In the genomic region with DNA sequence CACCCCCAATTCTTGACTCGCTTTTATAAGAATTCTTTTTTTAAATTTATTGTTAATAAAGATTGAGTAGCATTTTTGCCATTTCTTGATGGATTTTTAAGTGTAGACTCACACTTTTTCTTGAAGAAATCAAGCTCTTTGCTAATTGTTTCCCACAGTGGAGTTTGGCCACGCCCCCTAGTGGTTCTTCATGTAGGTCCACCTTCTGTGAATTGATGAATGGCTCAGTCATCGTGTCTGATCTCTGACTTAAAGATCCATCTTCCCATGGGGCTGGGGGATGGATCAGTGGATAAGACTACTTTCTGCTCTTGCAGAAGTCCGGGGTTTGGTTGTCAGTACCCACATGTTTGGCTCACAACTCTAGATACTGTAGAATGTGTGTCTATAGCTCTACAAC, we compare ENCODE assay signal across 8 mouse cellular contexts. TPM values are rescaled to one million over a fixed set of nuclear protein-coding genes. Genes with fewer than 3 reads are reported as not detected.
DNase-seq lines count a peak whose midpoint lies in the region; ATAC-seq and TF ChIP-seq lines count a peak whose summit lies in the region.

No protein-coding gene starts in this region.

- peak; percentile 35 for DNase-seq in adrenal gland, postnatal 25 days
- DNase-seq in adrenal gland, adult 8-10 months, result no peak
- DNase-seq in kidney, postnatal 0 days (ENCODE audit: low spot score), result peak; percentile 56
- peak; percentile 39 for DNase-seq in adipocyte (ENCODE audit: low spot score)
- peak; percentile 62 for DNase-seq in lung, postnatal 0 days (ENCODE audit: low spot score)
- DNase-seq in testis, postnatal 10 days (ENCODE audit: low spot score), result no peak

- H3K27ac ChIP-seq in kidney, postnatal 0 days, result no peak overlapping the region
- H3K27ac ChIP-seq in kidney, embryonic 16.5 days (ENCODE audit: low read length), result no peak overlapping the region
- no peak overlapping the region for H3K27ac ChIP-seq in lung, postnatal 0 days (ENCODE audit: low read length)
- no peak overlapping the region for H3K27ac ChIP-seq in heart, embryonic 12.5 days (ENCODE audit: poor library complexity, severe bottlenecking)

- no peaks in the 10 kb centered on the region for H3K9me3 ChIP-seq in kidney, postnatal 0 days (replicated peaks; ENCODE audit: low read length)
- H3K9me3 ChIP-seq in kidney, embryonic 16.5 days (ENCODE audit: low read length), result no peaks in the 10 kb centered on the region
- no peaks in the 10 kb centered on the region for H3K9me3 ChIP-seq in lung, postnatal 0 days (ENCODE audit: low read length)
- H3K9me3 ChIP-seq in heart, embryonic 12.5 days (replicated peaks), result no peaks in the 10 kb centered on the region; the same call in 1 of the 2 replicates

- H3K4me2 ChIP-seq in kidney, postnatal 0 days (ENCODE audit: low read length), result no peak overlapping the region
- no peak overlapping the region for H3K4me2 ChIP-seq in kidney, embryonic 16.5 days (replicated peaks; ENCODE audit: low read depth, low read length)
- no peak overlapping the region for H3K4me2 ChIP-seq in lung, postnatal 0 days (replicated peaks; ENCODE audit: low read depth, low read length)
- no peak overlapping the region for H3K4me2 ChIP-seq in heart, embryonic 12.5 days

- no peak for ATAC-seq in kidney, postnatal 0 days (replicated peaks; ENCODE audit: low FRiP score, low read depth)
- no peak for ATAC-seq in kidney, embryonic 16.5 days (ENCODE audit: low FRiP score, low TSS enrichment)
- no peak for ATAC-seq in lung, postnatal 0 days
- no peak for ATAC-seq in heart, embryonic 12.5 days (ENCODE audit: insufficient number of reproducible peaks, low FRiP score)

- H3K27me3 ChIP-seq in kidney, postnatal 0 days (ENCODE audit: insufficient read depth, low read length), result no peaks in the 10 kb centered on the region
- no peaks in the 10 kb centered on the region for H3K27me3 ChIP-seq in kidney, embryonic 16.5 days (ENCODE audit: insufficient read depth, low read length)
- no peaks in the 10 kb centered on the region for H3K27me3 ChIP-seq in lung, postnatal 0 days (replicated peaks; ENCODE audit: insufficient read depth, low read length)
- H3K27me3 ChIP-seq in heart, embryonic 12.5 days (replicated peaks), result no peaks in the 10 kb centered on the region

- H3K36me3 ChIP-seq in kidney, postnatal 0 days (ENCODE audit: insufficient read depth, low read length), result peaks cover 27% of the 10 kb centered on the region
- H3K36me3 ChIP-seq in kidney, embryonic 16.5 days (ENCODE audit: insufficient read depth, low read length), result peaks cover 30% of the 10 kb centered on the region
- peaks cover 8% of the 10 kb centered on the region; the same call in 1 of the 2 replicates for H3K36me3 ChIP-seq in lung, postnatal 0 days (ENCODE audit: insufficient read depth, low read length)
- peaks cover 32% of the 10 kb centered on the region for H3K36me3 ChIP-seq in heart, embryonic 12.5 days

- H3K4me1 ChIP-seq in kidney, postnatal 0 days (replicated peaks; ENCODE audit: insufficient read depth, low read length), result no peaks in the 10 kb centered on the region
- H3K4me1 ChIP-seq in kidney, embryonic 16.5 days (ENCODE audit: insufficient read depth, low read length), result peaks cover 2% of the 10 kb centered on the region; the same call in 1 of the 2 replicates
- no peaks in the 10 kb centered on the region for H3K4me1 ChIP-seq in lung, postnatal 0 days (ENCODE audit: insufficient read depth, low read depth, low read length)
- peaks cover 45% of the 10 kb centered on the region for H3K4me1 ChIP-seq in heart, embryonic 12.5 days (replicated peaks)

- TF ChIP-seq EP300 in lung, postnatal 0 days (IDR thresholded peaks at IDR 0.05), result no peak

- no peak overlapping the region for H3K4me3 ChIP-seq in kidney, postnatal 0 days (replicated peaks; ENCODE audit: low read depth, low read length)
- no peak overlapping the region for H3K4me3 ChIP-seq in kidney, embryonic 16.5 days (ENCODE audit: low read length)
- H3K4me3 ChIP-seq in lung, postnatal 0 days (ENCODE audit: low read depth, low read length), result no peak overlapping the region
- H3K4me3 ChIP-seq in heart, embryonic 12.5 days, result no peak overlapping the region

- H3K9ac ChIP-seq in kidney, postnatal 0 days (ENCODE audit: low read depth, low read length), result no peak overlapping the region
- no peak overlapping the region for H3K9ac ChIP-seq in kidney, embryonic 16.5 days (replicated peaks; ENCODE audit: low read length)
- no peak overlapping the region for H3K9ac ChIP-seq in lung, postnatal 0 days (replicated peaks; ENCODE audit: low read depth)
- no peak overlapping the region for H3K9ac ChIP-seq in heart, embryonic 12.5 days

- peak; percentile 70 for TF ChIP-seq CTCF in kidney, postnatal 0 days (IDR thresholded peaks at IDR 0.05; ENCODE audit: low read depth)
- TF ChIP-seq CTCF in lung, postnatal 0 days (IDR thresholded peaks at IDR 0.05), result peak; percentile 68

- WGBS in kidney, postnatal 0 days, result 66% methylated on average over 4 of the region's 4 CpGs
- WGBS in kidney, embryonic 16.5 days, result 63% methylated on average over 4 of the region's 4 CpGs
- WGBS in lung, postnatal 0 days, result 49% methylated on average over 4 of the region's 4 CpGs
- 61% methylated on average over 4 of the region's 4 CpGs for WGBS in heart, embryonic 12.5 days

RNA-seq across cellular contexts. Expression of a gene that starts 43.5 kb away (rescaled TPM):
- total RNA-seq in adrenal gland, postnatal 25 days (2021), result 15.7 and 23.0 TPM in 2 replicates
- total RNA-seq in adrenal gland, adult 8-10 months (2022), result 10 to 100 TPM; 21.8 to 28.1 (median 25.7) TPM
- polyA plus RNA-seq in kidney, postnatal 0 days (2015; fragmentation: Nextera tagmentation; extraction: Ambion mirVana), result 12.5 and 13.2 TPM in 2 replicates
- 22.5 and 25.0 TPM in 2 replicates for polyA plus RNA-seq in kidney, embryonic 16.5 days (2015; fragmentation: Nextera tagmentation; extraction: Ambion mirVana)
- 12.3 and 14.6 TPM in 2 replicates for polyA plus RNA-seq in lung, postnatal 0 days (2015; fragmentation: Nextera tagmentation; extraction: Ambion mirVana)
- polyA plus RNA-seq in heart, embryonic 12.5 days (2016; fragmentation: Nextera tagmentation; extraction: Ambion mirVana), result 16.5 and 16.7 TPM in 2 replicates

Comparison
In these comparisons a context has a peak if more than half of its experiments do, and no peak if none do; other contexts are left out.
1. DNase-seq: peak in adrenal gland, postnatal 25 days (single experiment), kidney, postnatal 0 days (single experiment), adipocyte (single experiment) and lung, postnatal 0 days (single experiment); none in adrenal gland, adult 8-10 months (single experiment) and testis, postnatal 10 days (single experiment).